Mouse (Mus musculus) kidney, embryonic 14.5 days (tissue): ENCODE measurements around the gene Kcnip4. TPM values are rescaled to one million over a fixed set of nuclear protein-coding genes. Genes with fewer than 3 reads are reported as not detected.

Experiments
- ATAC-seq: fragments of 200-750 bp; cut with Nextera tagmentation; 2 replicates; pipeline ENCODE4 v1.8.0; 2017; ENCODE audit warnings: moderate number of reproducible peaks, mild to moderate bottlenecking, moderate TSS enrichment, moderate library complexity; ENCODE audit not compliant: low FRiP score, low TSS enrichment
- H3K27ac ChIP-seq: fragments of 300-500 bp; sonication (generic); 2 replicates; pipeline ENCODE4 v1.5.1; 2014; ENCODE audit warnings: low read depth, mild to moderate bottlenecking, low read length, moderate library complexity, mixed read lengths
- H3K27me3 ChIP-seq: fragments of 300-500 bp; sonication (generic); 2 replicates; pipeline ENCODE4 v1.6.1; 2014; ENCODE audit warnings: mild to moderate bottlenecking, low read length; ENCODE audit not compliant: control insufficient read depth, insufficient read depth
- H3K36me3 ChIP-seq: fragments of 300-500 bp; sonication (generic); 2 replicates; pipeline ENCODE4 v1.6.1; 2014; ENCODE audit warnings: low read length, mixed read lengths; ENCODE audit not compliant: control insufficient read depth, insufficient read depth
- H3K4me1 ChIP-seq: fragments of 300-500 bp; sonication (generic); 2 replicates; pipeline ENCODE4 v1.6.1; 2014; ENCODE audit warnings: low read length, mixed read lengths; ENCODE audit not compliant: control insufficient read depth, insufficient read depth
- H3K4me2 ChIP-seq: fragments of 300-500 bp; sonication (generic); replicated peaks from 2 replicates; pipeline ENCODE4 v1.6.1; 2014; ENCODE audit warnings: low read depth, mild to moderate bottlenecking, low read length
- H3K4me3 ChIP-seq: fragments of 300-500 bp; sonication (generic); 2 replicates; pipeline ENCODE4 v1.5.1; 2014; ENCODE audit warnings: mild to moderate bottlenecking, low read length
- H3K9ac ChIP-seq: fragments of 300-500 bp; sonication (generic); 2 replicates; pipeline ENCODE4 v1.6.1; 2014; ENCODE audit warnings: low read depth, mild to moderate bottlenecking, low read length, moderate library complexity
- H3K9me3 ChIP-seq: fragments of 300-500 bp; sonication (generic); 2 replicates; pipeline ENCODE4 v1.6.1; 2016; ENCODE audit warnings: low read length; ENCODE audit not compliant: control insufficient read depth
- WGBS: fragments of 180-500 bp; shearing (Covaris S2); extraction: QIAGEN DNeasy Blood & Tissue Kit; methylation state at CpG from one replicate; pipeline ENCODE4 v1.1.7; 2014; 5-methylcytosine and 5-hydroxymethylcytosine counted together
- polyA plus RNA-seq: library from polyadenylated mRNA; unstranded; fragments of >200 nt; fragmentation: Nextera tagmentation; extraction: Ambion mirVana; gene quantifications from 2 replicates; pipeline ENCODE4 v1.2.1, GENCODE M21; 2014

Gene Kcnip4
- polyA plus RNA-seq, 1 experiment from 2014 or later, result 1.4 TPM

- no peak overlapping the region for H3K4me3 ChIP-seq
- no peak overlapping the region for H3K4me2 ChIP-seq
- H3K9ac ChIP-seq, result no peak overlapping the region
- H3K27ac ChIP-seq, result no peak overlapping the region
- no peaks in the 10 kb centered on the region for H3K27me3 ChIP-seq
- no peaks in the 10 kb centered on the region for H3K4me1 ChIP-seq
- H3K36me3 ChIP-seq, result no peaks in the 10 kb centered on the region
- no peak for ATAC-seq
- 59% methylated on average over 1 of the region's 1 CpGs for WGBS
- no peaks in the 10 kb centered on the region for H3K9me3 ChIP-seq
Observed at GRCm38 (mm10) chr5:49344606-49345005, 180.1 kb downstream of the Kcnip4 start.

- H3K4me2 ChIP-seq, result no peak overlapping the region
- H3K36me3 ChIP-seq, result no peaks in the 10 kb centered on the region
- H3K27ac ChIP-seq, result no peak overlapping the region
- no peaks in the 10 kb centered on the region for H3K4me1 ChIP-seq
- no peaks in the 10 kb centered on the region for H3K9me3 ChIP-seq
- H3K4me3 ChIP-seq, result no peak overlapping the region
- ATAC-seq, result no peak
- H3K9ac ChIP-seq, result no peak overlapping the region
- 51% methylated on average over 2 of the region's 2 CpGs for WGBS
- no peaks in the 10 kb centered on the region for H3K27me3 ChIP-seq
Observed at GRCm38 (mm10) chr5:49337164-49337563, 187.5 kb downstream of the Kcnip4 start.

GRCm38 (mm10) chr5:49333063-49333462 lies 191.6 kb downstream of the Kcnip4 start:
- Histone ChIP-seq H3K27ac (no peak overlapping the region), H3K4me2 (no peak overlapping the region), H3K4me1 (no peaks in the 10 kb centered on the region), H3K27me3 (no peaks in the 10 kb centered on the region), H3K9me3 (no peaks in the 10 kb centered on the region), H3K36me3 (no peaks in the 10 kb centered on the region), H3K9ac (no peak overlapping the region), H3K4me3 (no peak overlapping the region)
- WGBS, result 79% methylated on average over 2 of the region's 2 CpGs
- no peak for ATAC-seq

DNA sequence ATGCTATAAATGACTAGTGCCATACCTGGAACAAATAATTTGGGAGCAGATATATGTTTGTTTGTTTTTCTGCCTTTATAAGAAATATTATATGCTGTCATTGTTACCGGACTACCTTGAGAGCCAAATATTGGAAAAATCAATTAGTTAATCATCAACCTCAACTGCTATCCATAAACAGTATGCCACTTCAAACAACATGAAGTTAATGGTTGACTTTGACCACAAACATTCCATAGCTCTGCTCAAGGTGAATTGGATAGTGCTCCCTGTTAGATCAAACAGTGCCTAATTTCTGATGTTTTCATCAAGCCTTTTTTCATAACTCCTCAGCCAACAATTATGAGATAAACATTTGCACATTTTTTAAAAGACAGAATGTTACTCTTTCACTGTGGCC lies 195.7 kb downstream of the Kcnip4 start:
- Histone ChIP-seq H3K4me2 (no peak overlapping the region), H3K27ac (no peak overlapping the region), H3K9ac (no peak overlapping the region), H3K36me3 (no peaks in the 10 kb centered on the region), H3K4me3 (no peak overlapping the region), H3K27me3 (no peaks in the 10 kb centered on the region), H3K4me1 (no peaks in the 10 kb centered on the region), H3K9me3 (no peaks in the 10 kb centered on the region)
- WGBS, result 80% methylated on average over 1 of the region's 1 CpGs
- no peak for ATAC-seq

DNA sequence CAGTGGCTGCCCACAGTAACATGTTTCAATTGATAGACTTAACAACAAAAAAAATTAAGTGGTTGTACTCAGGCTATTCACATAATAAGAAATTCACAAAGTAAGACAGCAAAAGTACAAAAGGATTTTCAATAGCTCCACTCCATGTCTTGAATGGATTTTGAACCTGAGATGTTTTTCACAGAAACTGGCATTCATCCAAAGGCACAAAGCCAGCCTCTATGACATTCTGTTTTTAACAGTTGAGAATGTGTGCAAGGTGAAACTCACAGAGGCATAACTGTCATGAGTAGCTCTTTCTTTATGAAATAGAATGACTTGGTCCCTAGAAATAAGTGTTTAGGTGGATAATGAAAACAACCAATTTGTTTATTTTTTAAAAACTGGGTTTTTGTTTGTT lies 206.0 kb downstream of the Kcnip4 start:
- no peak for ATAC-seq
- Histone ChIP-seq H3K4me3 (no peak overlapping the region), H3K9ac (no peak overlapping the region), H3K36me3 (no peaks in the 10 kb centered on the region), H3K4me1 (no peaks in the 10 kb centered on the region), H3K27ac (no peak overlapping the region), H3K27me3 (no peaks in the 10 kb centered on the region), H3K9me3 (no peaks in the 10 kb centered on the region), H3K4me2 (no peak overlapping the region)

DNA sequence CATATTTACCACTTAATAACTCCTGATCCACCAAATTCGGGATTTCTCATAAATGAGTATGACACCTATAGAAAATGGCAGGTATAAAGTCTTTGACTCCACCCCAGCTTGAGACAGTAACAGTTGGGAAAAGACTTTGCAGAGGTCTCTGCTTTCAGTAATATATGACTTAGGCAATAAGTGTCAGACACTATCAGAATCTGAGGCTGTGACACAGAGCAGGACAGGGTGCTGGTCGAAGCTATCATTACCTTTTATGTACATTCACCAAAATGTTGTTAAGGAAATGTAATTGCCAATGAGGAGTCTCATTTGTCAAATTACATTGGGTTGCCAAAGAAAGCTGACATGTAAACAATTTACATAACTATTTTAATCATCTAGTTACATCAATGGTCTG lies 206.8 kb downstream of the Kcnip4 start:
- no peak for ATAC-seq

GRCm38 (mm10) chr5:49306796-49307195 lies 217.9 kb downstream of the Kcnip4 start:
- H3K4me2 ChIP-seq, result no peak overlapping the region
- no peaks in the 10 kb centered on the region for H3K4me1 ChIP-seq
- no peak for ATAC-seq
- H3K36me3 ChIP-seq, result no peaks in the 10 kb centered on the region
- 91% methylated on average over 1 of the region's 1 CpGs for WGBS
- H3K9ac ChIP-seq, result no peak overlapping the region
- no peaks in the 10 kb centered on the region for H3K9me3 ChIP-seq
- no peaks in the 10 kb centered on the region for H3K27me3 ChIP-seq
- H3K27ac ChIP-seq, result no peak overlapping the region
- H3K4me3 ChIP-seq, result no peak overlapping the region

More for the DNA sequence above, 206.8 kb downstream of the Kcnip4 start:
- no peak overlapping the region for H3K9ac ChIP-seq
- no peak overlapping the region for H3K4me3 ChIP-seq
- H3K9me3 ChIP-seq, result no peaks in the 10 kb centered on the region
- no peaks in the 10 kb centered on the region for H3K27me3 ChIP-seq
- H3K27ac ChIP-seq, result no peak overlapping the region
- no peak overlapping the region for H3K4me2 ChIP-seq
- WGBS, result 88% methylated on average over 2 of the region's 2 CpGs
- H3K36me3 ChIP-seq, result no peaks in the 10 kb centered on the region
- H3K4me1 ChIP-seq, result no peaks in the 10 kb centered on the region

DNA sequence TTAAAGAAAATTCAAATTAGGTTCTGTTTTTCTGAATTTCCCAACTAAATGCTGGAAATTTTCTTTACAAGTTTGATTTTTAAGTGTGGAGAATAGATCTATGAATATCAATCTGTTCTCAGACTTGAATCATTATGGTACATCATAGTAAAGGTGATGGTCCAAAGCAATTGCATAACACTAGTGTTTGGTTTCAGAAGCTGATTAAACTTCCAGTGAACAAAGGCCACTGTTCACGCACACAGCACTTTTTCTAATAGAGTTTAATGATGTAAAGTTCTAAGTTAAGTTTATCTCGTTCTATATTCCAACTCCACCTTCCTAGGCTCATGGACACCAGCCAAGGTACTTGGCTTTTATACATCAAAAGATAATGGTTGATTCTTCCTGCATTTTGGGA lies 219.4 kb downstream of the Kcnip4 start:
- WGBS, result 82% methylated on average over 2 of the region's 2 CpGs
- Histone ChIP-seq H3K4me3 (no peak overlapping the region), H3K36me3 (no peaks in the 10 kb centered on the region), H3K27ac (no peak overlapping the region), H3K27me3 (no peaks in the 10 kb centered on the region), H3K9me3 (no peaks in the 10 kb centered on the region), H3K4me2 (no peak overlapping the region), H3K9ac (no peak overlapping the region), H3K4me1 (no peaks in the 10 kb centered on the region)
- ATAC-seq, result no peak

- WGBS, result 76% methylated on average over 4 of the region's 4 CpGs
- H3K9me3 ChIP-seq, result no peaks in the 10 kb centered on the region
- H3K36me3 ChIP-seq, result no peaks in the 10 kb centered on the region
- H3K4me3 ChIP-seq, result no peak overlapping the region
- no peak overlapping the region for H3K27ac ChIP-seq
- no peak overlapping the region for H3K4me2 ChIP-seq
- no peaks in the 10 kb centered on the region for H3K27me3 ChIP-seq
- no peak for ATAC-seq
- no peaks in the 10 kb centered on the region for H3K4me1 ChIP-seq
- no peak overlapping the region for H3K9ac ChIP-seq
Observed at GRCm38 (mm10) chr5:49298654-49299053, 226.1 kb downstream of the Kcnip4 start.

DNA sequence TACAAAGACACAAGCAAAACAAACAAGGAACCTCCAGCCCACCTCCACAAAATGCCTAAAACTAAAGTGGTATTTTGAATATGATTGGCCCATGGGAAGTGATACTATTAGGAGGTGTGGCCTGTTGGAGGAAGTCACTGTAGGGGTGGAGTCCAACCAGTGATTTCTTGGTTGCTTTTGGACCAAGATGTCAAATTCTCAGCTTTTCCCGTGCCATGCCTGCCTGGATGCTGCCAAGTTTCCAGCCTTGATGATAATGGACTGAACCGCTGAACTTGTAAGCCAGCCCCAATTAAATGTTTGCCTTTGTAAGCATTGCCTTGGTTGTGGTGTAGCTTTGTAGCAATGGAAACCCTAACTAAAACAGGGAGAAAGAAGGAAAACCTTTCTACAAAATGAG lies 232.3 kb downstream of the Kcnip4 start:
- Histone ChIP-seq H3K4me3 (no peak overlapping the region), H3K27ac (no peak overlapping the region), H3K9ac (no peak overlapping the region), H3K36me3 (no peaks in the 10 kb centered on the region), H3K27me3 (no peaks in the 10 kb centered on the region), H3K9me3 (no peaks in the 10 kb centered on the region), H3K4me2 (no peak overlapping the region), H3K4me1 (no peaks in the 10 kb centered on the region)
- 86% methylated on average over 2 of the region's 2 CpGs for WGBS
- ATAC-seq, result no peak
